Mouse (Mus musculus) gastrocnemius, adult 18-20 months (tissue): ENCODE data around the gene Zc3h14. TPM values are rescaled to one million over a fixed set of nuclear protein-coding genes. Genes with fewer than 3 reads are reported as not detected.
A peak's percentile ranks its signal among the peaks of the same experiment; 100 is the strongest.

Source experiments
- DNase-seq: peaks from one replicate; pipeline ENCODE4 v3.0.0; 2021; ENCODE audit warnings: low spot score
- total RNA-seq, 2 experiments: library from RNA; stranded (reverse); gene quantifications; 2 replicates each; pipeline ENCODE4 v1.2.3; 2021

Gene Zc3h14
- total RNA-seq, 2 experiments from 2014 or later = 46.9 to 49.6 TPM

GRCm38 (mm10) chr12:98736951-98737800 lies 9.6 kb upstream of the Zc3h14 start, which contains the start of gene Ptpn21:
Gene Ptpn21 (minus strand): TSS chr12:98737405.
- peak; percentile 73 for DNase-seq

GRCm38 (mm10) chr12:98737801-98738350 lies 8.9 kb upstream of the Zc3h14 start:
- DNase-seq = no peak

- no peak for DNase-seq
These were observed 5.7 kb upstream of the Zc3h14 start for GRCm38 (mm10) chr12:98741011-98741501.

DNA sequence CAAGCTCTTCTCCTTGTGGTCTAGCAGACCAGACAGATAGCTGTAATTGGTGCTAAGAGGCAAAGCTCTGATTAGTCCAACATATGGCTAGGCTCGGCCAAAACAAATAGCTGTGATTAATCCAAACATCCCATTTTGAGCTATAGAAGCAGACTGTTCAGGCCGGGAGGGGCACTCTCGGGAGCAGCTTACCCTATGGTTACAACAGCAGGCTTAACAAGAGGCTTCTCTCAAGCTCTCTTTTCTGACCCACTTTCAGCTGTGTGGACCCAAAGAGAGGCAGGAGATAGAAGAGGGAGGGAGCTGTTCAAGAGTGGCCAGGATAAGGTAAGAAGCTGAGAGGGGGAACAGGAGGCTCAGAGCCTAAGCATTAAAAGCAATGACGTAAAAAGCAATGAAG lies 1.1 kb upstream of the Zc3h14 start:
- no peak for DNase-seq

- DNase-seq = peak; percentile 52
These were observed 633 bp upstream of the Zc3h14 start for GRCm38 (mm10) chr12:98746131-98746530.

DNA sequence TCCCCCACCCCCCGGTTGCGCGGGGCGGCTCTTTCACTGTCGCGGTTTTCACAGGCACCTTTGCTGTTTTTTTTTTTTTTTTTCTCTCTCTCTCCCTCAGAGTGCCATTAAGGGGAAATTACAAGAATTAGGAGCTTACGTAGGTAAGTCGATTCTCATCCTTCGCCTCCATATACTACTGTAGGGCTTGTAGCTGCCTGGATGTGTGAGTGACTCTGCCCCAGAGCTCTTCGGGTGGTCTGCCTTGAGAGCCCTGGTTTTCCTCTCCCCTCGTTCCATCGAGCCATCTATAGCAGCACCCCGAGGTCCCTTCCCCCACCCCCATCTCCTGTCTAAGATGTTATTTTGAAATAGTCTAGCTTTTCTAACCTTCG lies 603 bp downstream of the Zc3h14 start:
- DNase-seq = no peak

DNA sequence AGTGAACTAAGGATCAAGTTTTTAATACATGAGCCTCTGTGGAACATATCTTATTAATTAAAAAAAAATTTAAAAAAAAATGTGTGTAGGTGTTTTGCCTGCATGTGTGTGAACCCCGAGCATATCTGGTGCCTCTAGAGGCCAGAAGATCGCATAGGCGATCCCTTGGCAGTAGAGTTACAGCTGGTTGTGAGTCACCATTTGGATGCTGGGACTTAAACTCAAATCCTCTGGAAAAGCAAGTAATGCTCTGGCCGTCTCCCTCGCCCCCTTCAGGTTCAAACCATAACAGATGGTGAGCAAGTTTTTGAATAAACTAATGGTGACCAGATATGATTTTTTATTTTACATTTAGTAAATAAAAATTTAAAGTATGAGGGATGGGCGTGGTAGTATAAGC lies 10.9 kb downstream of the Zc3h14 start:
- DNase-seq = peak; percentile 28

DNA sequence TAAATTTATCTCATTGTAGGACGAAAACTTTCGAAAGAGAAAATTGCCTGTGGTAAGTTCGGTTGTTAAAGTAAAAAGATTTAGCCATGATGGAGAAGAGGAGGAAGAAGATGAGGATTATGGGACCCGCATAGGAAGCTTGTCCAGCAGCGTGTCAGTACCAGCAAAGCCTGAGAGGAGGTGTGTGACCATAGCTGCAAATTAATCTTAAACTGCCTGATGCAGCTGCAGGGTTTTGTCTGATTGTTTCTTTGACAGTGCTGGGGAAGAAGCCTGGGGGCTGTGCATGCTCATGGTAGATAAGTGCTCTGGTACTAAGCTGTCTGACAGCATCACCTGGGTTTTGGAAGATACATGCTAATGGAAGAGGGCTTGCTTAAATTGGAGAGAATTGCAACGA lies 12.9 kb downstream of the Zc3h14 start:
- no peak for DNase-seq

DNA sequence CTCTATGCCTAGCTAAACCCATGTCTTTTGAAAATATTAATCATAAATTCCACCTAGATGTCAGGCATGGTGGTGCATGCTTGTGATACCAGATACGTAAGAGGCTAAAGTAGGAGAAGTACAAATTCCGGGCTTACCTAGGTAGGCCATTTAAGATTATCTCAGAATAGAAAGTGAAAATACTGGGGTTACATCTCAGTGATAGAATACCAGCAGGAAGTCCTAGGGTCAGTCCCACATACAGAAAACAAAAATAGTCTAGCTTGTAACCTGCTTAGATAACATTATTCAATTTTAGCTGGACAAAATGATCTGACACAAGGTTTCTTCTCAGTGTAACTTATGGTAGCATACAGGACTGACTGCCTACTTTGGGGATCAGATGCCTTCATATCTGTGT lies 19.5 kb downstream of the Zc3h14 start:
- no peak for DNase-seq

DNA sequence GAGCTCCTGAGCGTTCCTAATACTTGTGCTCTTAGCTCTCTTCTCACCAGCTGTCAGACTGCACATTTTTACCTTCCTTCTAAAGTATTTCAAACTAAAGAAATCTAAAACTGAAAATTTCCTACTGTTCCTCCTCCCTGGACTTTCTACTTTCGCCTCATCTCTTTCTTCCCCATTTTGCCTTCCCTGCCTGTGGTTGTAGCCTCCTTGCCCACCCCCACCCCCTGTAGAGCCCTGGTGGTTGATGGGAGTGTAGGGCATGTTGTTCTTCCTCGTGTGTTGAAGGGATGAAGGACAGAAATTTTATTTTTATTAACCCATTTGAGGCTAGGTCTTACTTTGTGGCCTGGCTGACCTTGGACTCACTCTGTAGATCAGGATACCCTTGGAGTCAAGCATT lies 30.7 kb downstream of the Zc3h14 start:
- no peak for DNase-seq

DNA sequence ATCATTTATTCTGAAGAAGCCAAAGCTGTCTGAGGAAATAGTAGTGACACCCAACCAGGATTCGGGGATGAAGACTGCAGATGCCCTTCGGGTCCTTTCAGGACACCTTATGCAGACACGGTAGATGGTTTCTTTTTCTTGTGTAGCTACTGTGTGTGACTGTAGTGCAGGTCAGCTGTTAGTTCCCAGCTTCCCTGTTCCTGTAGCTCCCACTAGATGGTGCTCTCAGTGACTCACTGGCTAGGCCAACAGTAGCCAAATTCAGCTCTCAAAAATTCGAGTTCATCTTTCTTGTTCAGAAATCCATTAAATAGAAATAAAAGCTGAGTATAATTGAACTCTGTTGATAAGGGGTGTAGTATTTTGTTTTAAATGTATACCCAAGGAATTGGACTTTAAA lies 32.4 kb downstream of the Zc3h14 start:
- peak; percentile 16 for DNase-seq

DNA sequence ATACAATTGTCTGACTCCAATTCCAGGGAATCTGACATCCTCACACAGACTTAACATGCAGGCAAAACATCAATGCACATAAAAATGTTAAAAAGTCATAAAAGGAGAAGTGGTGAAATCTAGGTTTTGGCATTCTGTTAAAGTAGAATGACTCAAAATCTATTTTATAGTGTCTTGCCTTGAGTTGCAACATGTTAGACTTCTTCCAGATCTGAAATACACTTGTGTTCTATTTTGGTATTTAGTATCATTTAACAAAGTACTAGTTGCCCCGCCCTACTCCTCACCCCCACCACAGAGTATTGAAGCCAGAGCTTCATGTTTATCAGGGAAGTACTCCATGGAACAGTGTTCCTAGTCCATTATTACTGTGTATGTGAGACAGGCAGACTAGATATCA lies 37.5 kb downstream of the Zc3h14 start:
- DNase-seq = peak; percentile 4

- no peak for DNase-seq
These were observed 49.1 kb downstream of the Zc3h14 start for GRCm38 (mm10) chr12:98795731-98796318.

GRCm38 (mm10) chr12:98800334-98800733 lies 53.6 kb downstream of the Zc3h14 start:
- no peak for DNase-seq

DNA sequence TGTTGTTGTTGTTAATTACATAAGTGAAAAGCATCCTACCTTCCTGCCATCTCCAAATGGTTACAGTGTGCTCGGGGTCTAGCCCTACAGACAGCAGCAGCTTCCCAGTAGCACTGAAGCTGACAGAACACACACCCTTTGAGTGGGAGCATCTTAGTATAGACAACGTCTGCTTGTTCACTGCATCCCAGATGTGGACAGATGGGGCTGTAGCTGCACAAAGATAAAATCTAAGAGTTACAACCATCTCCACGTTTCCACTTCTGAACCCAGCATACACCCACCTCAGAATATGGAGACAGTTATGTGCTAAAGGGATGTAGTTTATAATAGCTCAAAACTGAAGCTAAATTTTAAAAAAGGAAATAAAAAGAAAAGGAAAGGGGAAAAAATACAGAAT lies 55.5 kb downstream of the Zc3h14 start:
- no peak for DNase-seq

DNA sequence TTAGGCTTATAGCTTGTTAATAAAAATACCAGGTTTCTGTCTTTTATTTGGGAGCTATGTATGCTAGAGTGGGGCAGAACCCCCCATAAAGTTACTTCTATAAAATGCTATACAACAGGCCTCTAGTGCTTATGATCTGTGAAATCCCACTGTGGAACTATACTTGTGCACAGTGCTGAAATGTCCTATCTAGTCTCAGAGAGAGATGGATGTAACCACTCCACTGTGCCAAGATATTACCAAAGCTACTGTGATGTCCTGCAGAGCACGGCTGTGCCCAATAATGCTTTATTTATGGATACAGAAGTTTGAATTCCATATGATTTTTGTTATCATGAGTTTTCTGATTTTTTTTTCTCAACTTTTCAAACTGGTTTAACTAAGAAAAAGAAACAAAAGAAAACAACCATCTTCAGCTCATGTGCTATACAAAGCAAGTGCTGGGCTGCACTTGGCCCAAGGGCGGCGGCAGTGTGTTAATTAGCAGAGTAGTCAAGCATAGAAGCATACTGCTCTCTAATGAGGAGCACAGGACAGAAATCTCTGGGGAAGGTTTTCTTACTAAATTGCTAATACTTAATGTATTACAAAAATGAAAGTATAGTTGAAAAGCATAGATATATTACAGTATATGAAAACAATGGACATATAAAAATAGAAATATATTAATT lies 57.4 kb downstream of the Zc3h14 start:
- DNase-seq = no peak

GRCm38 (mm10) chr12:98820781-98821180 lies 74.0 kb downstream of the Zc3h14 start:
- no peak for DNase-seq

- DNase-seq = no peak
These were observed 84.4 kb downstream of the Zc3h14 start for GRCm38 (mm10) chr12:98831122-98831521.

GRCm38 (mm10) chr12:98832929-98833598 lies 86.3 kb downstream of the Zc3h14 start:
- no peak for DNase-seq

DNA sequence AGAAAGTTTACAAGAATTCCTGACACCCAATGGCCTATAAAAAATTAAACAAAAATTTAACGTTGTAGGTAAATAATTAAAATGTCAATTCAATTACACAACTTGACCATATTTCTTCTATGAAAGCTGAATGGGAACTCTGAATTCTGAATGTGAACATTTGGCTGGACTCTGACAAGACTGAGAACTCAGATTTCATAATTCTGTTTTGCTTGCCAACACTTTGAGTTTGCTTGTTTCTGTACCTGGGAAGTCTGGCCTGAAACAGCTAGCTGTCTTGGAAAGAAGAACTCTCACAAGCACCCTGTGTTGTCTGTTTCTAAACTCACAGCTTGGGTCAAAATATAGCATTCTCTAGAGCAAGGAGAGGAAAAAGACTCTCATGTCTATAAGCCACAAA lies 87.1 kb downstream of the Zc3h14 start:
- no peak for DNase-seq

DNA sequence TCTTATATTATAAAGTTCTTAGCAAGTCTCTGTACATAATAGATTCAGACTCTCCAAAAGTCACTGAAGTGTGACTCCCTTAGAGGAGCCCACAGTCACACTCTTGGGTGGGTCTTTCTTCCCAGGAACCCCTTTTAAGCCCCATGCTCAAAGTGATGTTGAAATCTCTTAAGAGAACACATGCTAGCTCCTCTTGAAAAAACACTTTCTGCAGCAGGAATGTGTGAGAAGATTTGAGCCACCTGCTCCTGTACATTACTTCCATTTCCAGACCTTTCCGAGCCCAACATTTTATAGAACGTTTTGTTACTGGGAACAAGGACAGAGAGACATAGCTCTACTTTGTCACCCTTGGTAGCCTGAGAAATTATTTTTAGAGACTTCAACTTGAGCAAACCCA lies 88.1 kb downstream of the Zc3h14 start:
- no peak for DNase-seq

GRCm38 (mm10) chr12:98835466-98835865 lies 88.7 kb downstream of the Zc3h14 start:
- no peak for DNase-seq
